Mouse (Mus musculus) thymus, adult 2 months (tissue): Measurements from ENCODE around the gene Dnajb7. TPM values are rescaled to one million over a fixed set of nuclear protein-coding genes. Genes with fewer than 3 reads are reported as not detected.
"Not testable (repeated sequence)": the region's sequence is repeated elsewhere in the genome, so short reads cannot be mapped to it uniquely, and the experiment has no call there.

ENCODE experiments used
- DNase-seq: peaks from one replicate; pipeline ENCODE4 v3.0.0; 2021
- H3K27ac ChIP-seq: fragments of 200-500 bp; 2 replicates; pipeline ENCODE4 v1.5.1; 2012; ENCODE audit warnings: low read length, control low read depth; ENCODE audit not compliant: control insufficient read depth, insufficient read depth
- H3K27me3 ChIP-seq: fragments of 200-500 bp; 2 replicates; pipeline ENCODE4 v1.6.1; 2012; ENCODE audit warnings: mild to moderate bottlenecking, low read length, moderate library complexity, mixed read lengths; ENCODE audit not compliant: control insufficient read depth, insufficient read depth
- H3K36me3 ChIP-seq: fragments of 200-500 bp; 2 replicates; pipeline ENCODE4 v1.6.1; 2012; ENCODE audit warnings: mild to moderate bottlenecking, low read length, moderate library complexity; ENCODE audit not compliant: control insufficient read depth, insufficient read depth
- H3K4me1 ChIP-seq: fragments of 200-500 bp; replicated peaks from 2 replicates; pipeline ENCODE4 v1.6.1; 2012; ENCODE audit warnings: low read length; ENCODE audit not compliant: control insufficient read depth, insufficient read depth
- H3K4me3 ChIP-seq: fragments of 200-500 bp; 2 replicates; pipeline ENCODE4 v1.5.1; 2012; ENCODE audit warnings: mild to moderate bottlenecking, low read length, control low read depth, moderate library complexity; ENCODE audit not compliant: control insufficient read depth, insufficient read depth
- CTCF ChIP-seq: fragments of 200-500 bp; IDR thresholded peaks from 2 replicates; pipeline ENCODE4 v1.5.1; 2012; ENCODE audit warnings: mild to moderate bottlenecking, control low read depth, low read length, moderate library complexity, borderline replicate concordance; ENCODE audit not compliant: control insufficient read depth, poor library complexity, insufficient read depth; ENCODE audit errors: extremely low read depth
- POLR2A ChIP-seq: fragments of 200-500 bp; IDR thresholded peaks from 2 replicates; pipeline ENCODE4 v1.6.1; 2012; ENCODE audit warnings: mild to moderate bottlenecking, low read length, control low read depth, moderate library complexity; ENCODE audit not compliant: control insufficient read depth, poor library complexity, insufficient read depth; ENCODE audit errors: extremely low read depth
- WGBS: fragments of 180-500 bp; shearing (Covaris S2); methylation state at CpG from one replicate; pipeline ENCODE4 v1.1.7; 2018; 5-methylcytosine and 5-hydroxymethylcytosine counted together
- polyA plus RNA-seq: library from polyadenylated mRNA; depleted of rRNA; stranded (reverse); fragments of >200 nt; gene quantifications from 2 replicates; pipeline ENCODE4 v1.2.3, GENCODE M21; 2012

The Dnajb7 gene
- polyA plus RNA-seq, 1 experiment, result not detected

DNA sequence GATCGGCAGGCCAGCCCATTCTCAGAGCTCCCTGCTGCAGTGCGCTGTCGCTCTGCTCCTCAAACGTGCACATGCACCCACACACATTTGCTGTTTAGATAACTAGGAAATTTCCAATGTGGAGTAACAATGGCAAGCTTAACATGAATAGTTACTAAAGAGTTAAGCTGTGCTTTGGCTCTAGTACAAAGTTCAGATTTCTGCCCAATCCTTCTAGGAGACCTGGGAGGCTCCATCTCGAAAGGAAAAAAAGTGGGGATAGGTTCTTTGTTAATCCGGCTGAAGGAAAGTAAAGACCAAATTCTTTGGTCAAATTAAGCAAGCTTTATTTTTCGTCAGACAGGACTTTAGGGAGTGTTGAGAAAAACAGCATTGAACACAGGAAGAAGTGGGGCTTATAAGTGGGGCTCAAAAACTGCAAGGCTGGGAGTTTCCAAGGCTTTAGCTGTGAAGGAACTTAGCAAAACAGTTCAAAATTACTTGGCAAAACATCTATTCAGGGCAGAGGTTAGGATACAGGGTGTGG, 14.1 kb upstream of the Dnajb7 start:
- H3K27ac ChIP-seq, result no peak overlapping the region
- WGBS, result 88% methylated on average over 7 of the region's 7 CpGs
- no peak for DNase-seq
- H3K4me3 ChIP-seq, result no peak overlapping the region
- H3K36me3 ChIP-seq, result no peaks in the 10 kb centered on the region
- no peaks in the 10 kb centered on the region for H3K4me1 ChIP-seq
- no peak for TF ChIP-seq CTCF
- no peaks in the 10 kb centered on the region for H3K27me3 ChIP-seq

DNA sequence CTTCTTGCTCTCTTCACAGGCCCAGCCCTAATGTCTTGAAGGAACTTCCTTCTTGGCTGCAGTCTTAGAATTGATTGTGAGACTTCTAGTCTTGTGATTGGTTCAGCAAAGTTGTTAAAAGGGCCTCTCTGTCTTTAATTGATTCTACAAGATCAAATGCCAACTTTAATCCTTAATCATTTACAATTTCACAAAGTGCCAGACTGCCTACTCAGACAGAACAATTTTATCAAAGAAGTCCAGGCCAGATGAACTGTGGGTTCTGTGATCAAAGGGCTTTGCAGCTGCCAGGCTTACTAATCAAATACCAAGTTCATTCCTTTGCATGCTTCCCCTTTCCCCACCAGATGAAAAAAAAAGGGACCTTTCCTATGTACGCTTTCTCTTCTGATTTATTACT, 13.4 kb upstream of the Dnajb7 start:
- H3K27me3 ChIP-seq, result no peaks in the 10 kb centered on the region
- WGBS, result 35% methylated on average over 1 of the region's 1 CpGs
- no peak for DNase-seq
- no peak overlapping the region for H3K4me3 ChIP-seq
- no peaks in the 10 kb centered on the region for H3K36me3 ChIP-seq
- TF ChIP-seq CTCF, result no peak
- TF ChIP-seq POLR2A, result no peak
- no peak overlapping the region for H3K27ac ChIP-seq
- H3K4me1 ChIP-seq, result peaks cover 2% of the 10 kb centered on the region; the same call in 1 of the 2 replicates

- Histone ChIP-seq H3K27ac (no peak overlapping the region), H3K27me3 (no peaks in the 10 kb centered on the region), H3K4me1 (peaks cover 2% of the 10 kb centered on the region; the same call in 1 of the 2 replicates), H3K4me3 (no peak overlapping the region), H3K36me3 (no peaks in the 10 kb centered on the region)
- no peak for DNase-seq
- TF ChIP-seq POLR2A (no peak), CTCF (no peak)
- WGBS, result 98% methylated on average over 4 of the region's 4 CpGs
Measured at GRCm38 (mm10) chr15:81418065-81418464, 10.0 kb upstream of the Dnajb7 start.

DNA sequence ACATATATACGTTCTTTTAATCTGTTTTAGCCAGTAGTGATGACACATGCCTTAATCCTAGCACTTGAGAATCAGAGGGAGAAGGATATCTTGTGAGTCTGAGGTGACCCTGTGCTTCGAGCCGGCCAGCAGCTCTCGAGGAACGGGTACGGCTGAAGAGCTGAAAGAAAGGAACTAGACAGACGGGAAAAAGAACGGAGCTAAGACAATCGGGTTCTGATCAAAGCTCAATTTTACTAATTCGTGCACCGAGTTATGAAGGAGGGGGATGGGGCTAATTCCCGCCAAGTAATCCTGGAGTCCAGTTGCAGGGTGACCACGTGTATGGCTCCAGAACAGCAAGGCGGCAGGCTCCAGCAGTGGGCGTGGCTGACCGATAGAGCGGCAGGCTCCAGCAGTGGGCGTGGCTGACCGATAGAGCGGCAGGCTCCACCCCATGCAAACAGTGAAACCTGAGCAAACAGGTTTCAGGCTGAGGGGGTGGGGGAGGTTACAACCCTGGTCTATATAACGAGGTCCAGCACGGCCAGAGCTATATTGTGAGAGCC, 8.7 kb upstream of the Dnajb7 start:
- H3K4me1 ChIP-seq, H3K27me3 ChIP-seq, H3K36me3 ChIP-seq, H3K27ac ChIP-seq: not testable (repeated sequence)
- DNase-seq, result peak; percentile 44
- peak overlapping the region; percentile 44 for H3K4me3 ChIP-seq
- 3% methylated on average over 22 of the region's 22 CpGs for WGBS

DNA sequence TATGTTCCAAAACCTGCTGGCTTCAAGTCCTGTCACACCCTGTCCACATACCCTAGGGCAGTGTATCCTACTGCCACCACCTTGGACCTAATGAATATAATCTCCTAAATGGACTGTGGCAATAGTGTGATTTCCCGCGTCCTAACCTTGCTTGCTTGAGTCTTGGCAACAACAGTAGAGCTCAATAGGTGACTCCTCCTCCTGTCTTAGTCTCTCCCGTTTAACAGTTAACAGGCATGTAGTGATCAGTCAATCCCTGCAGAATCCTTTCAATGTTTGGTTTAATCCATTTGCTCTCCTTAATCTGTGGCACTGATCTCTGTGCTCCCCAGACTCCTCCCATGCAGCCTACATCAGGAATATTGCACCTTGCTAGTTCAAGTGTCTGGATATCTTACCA, 3.1 kb downstream of the Dnajb7 start:
- TF ChIP-seq POLR2A (no peak), CTCF (no peak)
- no peaks in the 10 kb centered on the region for H3K27me3 ChIP-seq
- no peak for DNase-seq
- no peaks in the 10 kb centered on the region for H3K4me1 ChIP-seq
- WGBS, result 94% methylated on average over 3 of the region's 3 CpGs
- no peak overlapping the region for H3K4me3 ChIP-seq
- H3K27ac ChIP-seq, result no peak overlapping the region
- no peaks in the 10 kb centered on the region for H3K36me3 ChIP-seq

- TF ChIP-seq CTCF (no peak), POLR2A (peak; percentile 49)
- Histone ChIP-seq H3K36me3 (no peaks in the 10 kb centered on the region), H3K27me3 (no peaks in the 10 kb centered on the region), H3K4me3 (peak within 1 kb of the TSS; percentile 93), H3K4me1 (no peaks in the 10 kb centered on the region), H3K27ac (peak within 1 kb of the TSS; percentile 87)
- DNase-seq, result peak; percentile 95
- under 1% methylated on average over 50 of the region's 50 CpGs for WGBS
Measured at GRCm38 (mm10) chr15:81399638-81400315, 8.3 kb downstream of the Dnajb7 start, which contains the start of the genes St13 and Xpnpep3. Gene St13 (minus strand): TSS chr15:81400077. Gene Xpnpep3 (plus strand): TSS chr15:81400138.

GRCm38 (mm10) chr15:81399297-81399637, 8.8 kb downstream of the Dnajb7 start:
- H3K36me3 ChIP-seq, result no peaks in the 10 kb centered on the region
- no peaks in the 10 kb centered on the region for H3K27me3 ChIP-seq
- no peak for DNase-seq
- 0% methylated on average over 21 of the region's 21 CpGs for WGBS
- TF ChIP-seq CTCF (no peak), POLR2A (no peak)
- peak overlapping the region; percentile 93 for H3K4me3 ChIP-seq
- no peaks in the 10 kb centered on the region for H3K4me1 ChIP-seq
- peak overlapping the region; percentile 73 for H3K27ac ChIP-seq
